Mouse (Mus musculus): ENCODE measurements around the gene Klhl3.

- no peak for TF ChIP-seq POLR2A (IDR thresholded peaks at IDR 0.05; ENCODE audit: borderline replicate concordance, insufficient read depth, low read length)
- TF ChIP-seq CTCF (IDR thresholded peaks at IDR 0.05; ENCODE audit: borderline replicate concordance, insufficient read depth, low read depth, low read length), result no peak
Observed at GRCm38 (mm10) chr13:58001792-58002191, 111.6 kb downstream of the Klhl3 start.

All from cerebellum, adult 2 months (tissue).